Mouse (Mus musculus) C2C12 (cell line): ENCODE data around the gene Zfp563. TPM values are rescaled to one million over a fixed set of nuclear protein-coding genes. Genes with fewer than 3 reads are reported as not detected.

Source experiments
- H3K27me3 ChIP-seq: one replicate; pipeline ENCODE4 v1.6.1; 2011; ENCODE audit not compliant: control insufficient read depth, insufficient read depth, insufficient read length
- H3K36me3 ChIP-seq: one replicate; pipeline ENCODE4 v1.6.1; 2011; ENCODE audit not compliant: control insufficient read depth, insufficient read depth
- H3K4me3 ChIP-seq: one replicate; pipeline ENCODE4 v1.5.1; 2011; ENCODE audit warnings: mild to moderate bottlenecking, control low read depth; ENCODE audit not compliant: poor library complexity, insufficient read depth, severe bottlenecking
- H3K79me2 ChIP-seq: one replicate; pipeline ENCODE4 v1.6.1; 2011; ENCODE audit not compliant: control insufficient read depth, insufficient read depth
- H3K79me3 ChIP-seq: one replicate; pipeline ENCODE4 v1.6.1; 2011; ENCODE audit warnings: low read depth, control low read depth
- H3ac ChIP-seq: one replicate; pipeline ENCODE3; 2011; ENCODE audit warnings: low read depth; ENCODE audit not compliant: control insufficient read depth, insufficient read length
- CEBPB ChIP-seq: IDR thresholded peaks from one replicate; pipeline ENCODE4 v1.6.1; 2011; ENCODE audit warnings: low read depth, mild to moderate bottlenecking, control low read depth, moderate library complexity
- CTCF ChIP-seq: IDR thresholded peaks from one replicate; pipeline ENCODE4 v1.5.1; 2011; ENCODE audit not compliant: control insufficient read depth, insufficient read depth, insufficient read length
- FOSL1 ChIP-seq: IDR thresholded peaks from one replicate; pipeline ENCODE4 v1.8.0; 2011; ENCODE audit warnings: mild to moderate bottlenecking, low read length; ENCODE audit not compliant: poor library complexity, insufficient read depth, severe bottlenecking
- MAX ChIP-seq: IDR thresholded peaks from one replicate; pipeline ENCODE4 v1.6.1; 2011; ENCODE audit warnings: mild to moderate bottlenecking, control low read depth
- MYOD1 ChIP-seq: IDR thresholded peaks from one replicate; pipeline ENCODE4 v1.6.1; 2011; ENCODE audit warnings: low read depth; ENCODE audit not compliant: control insufficient read depth, insufficient read length
- MYOG ChIP-seq: IDR thresholded peaks from one replicate; pipeline ENCODE4 v1.6.1; 2011; ENCODE audit not compliant: control insufficient read depth, insufficient read length; ENCODE audit errors: extremely low read depth
- USF1 ChIP-seq: IDR thresholded peaks from one replicate; pipeline ENCODE4 v1.6.1; 2011; ENCODE audit warnings: low read depth, mild to moderate bottlenecking, control low read depth, moderate library complexity
- long read RNA-seq, 2 experiments: library from polyadenylated mRNA; unstranded; transcript quantifications; one replicate each; pipeline ENCODE4 v2.0.0; 2019 to 2020
- polyA plus RNA-seq: library from polyadenylated mRNA; unstranded; fragments of >200 nt; fragmentation: generic; extraction: Trizol; gene quantifications from one replicate; pipeline ENCODE4 v1.2.1, GENCODE M21; 2012; ENCODE audit warnings: missing spikeins

Gene Zfp563
- 1.3 TPM for polyA plus RNA-seq
- long read RNA-seq, experiment 1, full-length matches to known transcripts = 5 of 7 reads
- long read RNA-seq, experiment 1, partial matches to known transcripts = 0 of 7 reads
- long read RNA-seq, experiment 1, other reads (novel, unspliced or antisense) = 2 of 7 reads
- long read RNA-seq, experiment 2, full-length matches to known transcripts = 7 of 9 reads
- long read RNA-seq, experiment 2, partial matches to known transcripts = 0 of 9 reads
- long read RNA-seq, experiment 2, other reads (novel, unspliced or antisense) = 2 of 9 reads

- Histone ChIP-seq H3K79me3 (peaks cover 3% of the 10 kb centered on the region), H3ac (peak within 1 kb of the TSS; percentile 77), H3K27me3 (no peaks in the 10 kb centered on the region), H3K4me3 (peak within 1 kb of the TSS; percentile 41), H3K36me3 (no peaks in the 10 kb centered on the region), H3K79me2 (peaks cover 16% of the 10 kb centered on the region)
- no peak for TF ChIP-seq MYOG
- no peak for TF ChIP-seq USF1
- TF ChIP-seq CTCF = no peak
- TF ChIP-seq MYOD1 = no peak
- no peak for TF ChIP-seq MAX
- TF ChIP-seq CEBPB = no peak
- TF ChIP-seq FOSL1 = no peak
Measured at GRCm38 (mm10) chr17:33089220-33089949, at the start of gene Zfp563. Gene Zfp563 (plus strand): TSS chr17:33089310.

- H3K79me2 ChIP-seq = no peaks in the 10 kb centered on the region
- H3K79me3 ChIP-seq = no peaks in the 10 kb centered on the region
- TF ChIP-seq MYOD1 (no peak), MYOG (no peak), CEBPB (no peak), USF1 (no peak), MAX (no peak)
- no peak overlapping the region for H3ac ChIP-seq
- no peaks in the 10 kb centered on the region for H3K36me3 ChIP-seq
- H3K4me3 ChIP-seq = no peak overlapping the region
- no peaks in the 10 kb centered on the region for H3K27me3 ChIP-seq
Measured at GRCm38 (mm10) chr17:33058791-33059190, 30.3 kb upstream of the Zfp563 start.

- Histone ChIP-seq H3K27me3 (peaks cover 3% of the 10 kb centered on the region), H3K4me3 (no peak overlapping the region), H3K79me3 (no peaks in the 10 kb centered on the region), H3K79me2 (no peaks in the 10 kb centered on the region), H3ac (no peak overlapping the region), H3K36me3 (no peaks in the 10 kb centered on the region)
- TF ChIP-seq MYOD1 (no peak), FOSL1 (no peak), CEBPB (no peak), USF1 (no peak), MYOG (no peak), CTCF (no peak), MAX (no peak)
Measured at GRCm38 (mm10) chr17:33063001-33063400, 26.1 kb upstream of the Zfp563 start.

- Histone ChIP-seq H3K36me3 (no peaks in the 10 kb centered on the region), H3K4me3 (no peak within 1 kb of the TSS), H3K27me3 (peaks cover 3% of the 10 kb centered on the region), H3K79me3 (no peaks in the 10 kb centered on the region), H3K79me2 (no peaks in the 10 kb centered on the region), H3ac (no peak within 1 kb of the TSS)
- TF ChIP-seq MAX = no peak
- no peak for TF ChIP-seq FOSL1
- TF ChIP-seq CTCF = no peak
- no peak for TF ChIP-seq CEBPB
- TF ChIP-seq USF1 = no peak
- no peak for TF ChIP-seq MYOD1
- no peak for TF ChIP-seq MYOG
Measured at GRCm38 (mm10) chr17:33067958-33068357, 21.2 kb upstream of the Zfp563 start, which contains the start of gene 4921501E09Rik. Gene 4921501E09Rik (minus strand): TSS chr17:33068058.

- TF ChIP-seq MYOD1 (no peak), CEBPB (no peak), USF1 (no peak), MYOG (no peak), CTCF (no peak), FOSL1 (no peak), MAX (no peak)
- Histone ChIP-seq H3K27me3 (no peaks in the 10 kb centered on the region), H3K79me2 (peaks cover 33% of the 10 kb centered on the region), H3K4me3 (no peak overlapping the region), H3ac (no peak overlapping the region), H3K79me3 (peaks cover 8% of the 10 kb centered on the region), H3K36me3 (no peaks in the 10 kb centered on the region)
Measured at GRCm38 (mm10) chr17:33091630-33092029, 2.5 kb downstream of the Zfp563 start.
